Mouse (Mus musculus): ENCODE results near the gene Cdk13.

GRCm38 (mm10) chr13:17700090-17700715 lies 104.7 kb downstream of the Cdk13 start:
- TF ChIP-seq POLR2A (IDR thresholded peaks at IDR 0.05; ENCODE audit: insufficient read depth, low read depth, low read length) (no peak), CTCF (IDR thresholded peaks at IDR 0.05; ENCODE audit: insufficient read depth, low read depth, low read length) (no peak)
